Mouse (Mus musculus): ENCODE data around the gene Gm11639. TPM values are rescaled to one million over a fixed set of nuclear protein-coding genes. Genes with fewer than 3 reads are reported as not detected.
A peak's percentile ranks its signal among the peaks of the same experiment; 100 is the strongest.

Gm11639 gene
- under 1 TPM; 0.10 TPM for total RNA-seq (2021)
- long read RNA-seq, experiment 1, result 0 reads
- long read RNA-seq, experiment 2, partial matches to known transcripts, result 0 of 1 reads
- long read RNA-seq, experiment 2, other reads (novel, unspliced or antisense), result 1 of 1 reads

DNA sequence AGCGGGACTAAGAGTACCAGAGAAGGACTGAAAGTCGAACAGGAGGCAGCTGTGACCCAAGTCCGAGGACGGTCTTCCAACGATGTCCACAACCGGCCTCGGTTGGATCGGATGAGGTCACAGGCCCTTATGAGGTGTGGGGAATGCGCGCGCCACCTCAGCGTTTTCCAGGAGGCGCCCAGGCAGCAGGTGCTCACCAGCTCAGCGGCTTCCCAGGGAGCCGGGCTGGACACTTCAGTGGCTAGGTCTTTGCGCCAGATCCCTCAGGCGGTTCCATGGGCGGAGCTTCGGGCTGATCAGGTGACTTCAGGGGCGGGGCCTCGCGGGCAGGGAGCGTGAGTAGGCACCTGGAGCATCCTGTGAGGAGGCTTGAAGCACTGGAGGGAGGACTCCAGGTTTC lies at the start of gene Gm11639:
Gene Gm11639 (plus strand): TSS at position 160 of the 400 bp plus-strand sequence.
- no peak for DNase-seq (ENCODE audit: low spot score in 2 of 2)

DNA sequence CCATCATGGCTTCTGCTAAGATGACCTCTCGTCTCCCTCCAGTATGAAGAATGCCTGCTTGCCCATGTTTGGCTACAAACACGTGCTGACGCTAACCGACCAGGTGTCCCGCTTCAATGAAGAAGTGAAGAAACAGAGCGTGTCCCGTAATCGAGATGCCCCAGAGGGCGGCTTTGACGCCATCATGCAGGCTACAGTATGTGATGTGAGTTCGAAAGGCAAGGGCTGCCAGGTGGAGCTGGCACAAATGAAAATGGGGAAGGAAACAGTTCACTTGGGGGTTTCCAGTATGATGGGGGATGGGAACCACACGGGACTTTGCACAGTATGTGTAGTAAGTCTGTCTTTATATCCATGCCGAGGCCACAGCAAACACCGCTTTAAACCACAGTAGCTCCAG lies 48.5 kb upstream of the Gm11639 start:
- no peak for DNase-seq (ENCODE audit: low spot score in 2 of 2)

GRCm38 (mm10) chr11:104638006-104638405 lies 47.5 kb upstream of the Gm11639 start:
- no peak for DNase-seq (ENCODE audit: low spot score in 2 of 2)

DNA sequence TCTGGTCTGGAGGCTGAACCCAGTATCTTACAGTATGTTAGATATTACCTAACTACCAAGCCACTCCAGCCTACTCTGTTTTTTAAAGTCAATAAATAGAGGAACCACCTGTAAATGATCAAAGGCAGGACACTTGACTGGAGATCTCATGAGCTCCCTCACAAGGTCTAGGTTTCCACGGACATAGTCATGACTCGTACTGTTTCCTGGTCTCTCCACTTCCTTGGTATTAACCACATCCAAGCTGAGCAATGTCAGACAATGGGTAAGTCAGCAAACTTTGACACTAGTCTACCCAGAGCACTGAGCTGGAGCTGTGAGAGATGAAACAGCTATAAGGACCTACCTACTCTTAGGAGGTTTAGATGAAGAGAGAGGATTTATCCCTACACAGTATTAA lies 46.6 kb upstream of the Gm11639 start:
- no peak for DNase-seq (ENCODE audit: low spot score in 2 of 2)

- DNase-seq (ENCODE audit: low spot score in 2 of 2), result no peak
Observed at GRCm38 (mm10) chr11:104639634-104640033, 45.9 kb upstream of the Gm11639 start.

GRCm38 (mm10) chr11:104640894-104641293 lies 44.6 kb upstream of the Gm11639 start:
- DNase-seq (ENCODE audit: low spot score in 2 of 2), result no peak

GRCm38 (mm10) chr11:104643236-104643635 lies 42.3 kb upstream of the Gm11639 start:
- DNase-seq (ENCODE audit: low spot score in 2 of 2), result no peak

- DNase-seq (ENCODE audit: low spot score in 2 of 2), result no peak
Observed at GRCm38 (mm10) chr11:104645402-104645801, 40.1 kb upstream of the Gm11639 start.

DNA sequence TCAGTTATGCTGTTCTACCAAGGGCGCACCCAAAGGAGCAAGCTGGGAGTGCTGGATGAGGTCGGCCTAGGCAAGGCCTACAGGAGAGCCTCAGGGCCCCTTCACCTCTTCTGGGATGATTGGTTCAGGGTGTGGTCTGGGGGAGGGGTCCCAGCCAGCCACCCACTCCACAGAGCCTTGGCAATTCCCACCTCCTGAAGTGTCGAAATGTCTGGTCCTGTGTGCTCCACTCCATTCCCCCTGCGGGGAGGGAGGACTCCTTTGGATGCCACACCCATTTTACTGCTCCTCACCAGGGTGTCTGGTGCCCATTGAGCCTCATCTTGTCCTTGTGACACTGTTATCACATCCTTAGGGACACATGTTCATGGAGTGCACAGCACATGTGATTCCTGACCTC lies 39.3 kb upstream of the Gm11639 start:
- DNase-seq (ENCODE audit: low spot score in 2 of 2), result no peak

DNA sequence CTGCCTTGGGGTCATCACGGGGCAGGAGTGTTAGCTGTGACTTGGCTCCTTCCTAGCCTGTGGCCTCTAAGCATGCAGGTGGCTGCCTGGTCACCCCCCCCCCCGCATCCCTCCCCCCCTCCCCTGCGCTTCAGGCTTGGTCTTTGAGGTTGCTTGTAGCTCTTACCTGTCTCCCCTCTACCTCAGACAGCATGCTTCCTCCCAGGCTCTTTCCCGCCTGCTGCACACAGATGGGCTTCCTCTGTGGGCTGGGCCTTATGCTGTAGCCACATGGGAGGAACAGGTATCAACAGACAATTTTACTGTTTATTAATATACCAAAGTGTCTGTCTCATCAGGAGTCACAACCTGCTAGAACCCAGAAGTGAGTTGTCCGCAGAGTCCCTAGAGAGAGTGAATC lies 38.9 kb upstream of the Gm11639 start:
- no peak for DNase-seq (ENCODE audit: low spot score in 2 of 2)

DNA sequence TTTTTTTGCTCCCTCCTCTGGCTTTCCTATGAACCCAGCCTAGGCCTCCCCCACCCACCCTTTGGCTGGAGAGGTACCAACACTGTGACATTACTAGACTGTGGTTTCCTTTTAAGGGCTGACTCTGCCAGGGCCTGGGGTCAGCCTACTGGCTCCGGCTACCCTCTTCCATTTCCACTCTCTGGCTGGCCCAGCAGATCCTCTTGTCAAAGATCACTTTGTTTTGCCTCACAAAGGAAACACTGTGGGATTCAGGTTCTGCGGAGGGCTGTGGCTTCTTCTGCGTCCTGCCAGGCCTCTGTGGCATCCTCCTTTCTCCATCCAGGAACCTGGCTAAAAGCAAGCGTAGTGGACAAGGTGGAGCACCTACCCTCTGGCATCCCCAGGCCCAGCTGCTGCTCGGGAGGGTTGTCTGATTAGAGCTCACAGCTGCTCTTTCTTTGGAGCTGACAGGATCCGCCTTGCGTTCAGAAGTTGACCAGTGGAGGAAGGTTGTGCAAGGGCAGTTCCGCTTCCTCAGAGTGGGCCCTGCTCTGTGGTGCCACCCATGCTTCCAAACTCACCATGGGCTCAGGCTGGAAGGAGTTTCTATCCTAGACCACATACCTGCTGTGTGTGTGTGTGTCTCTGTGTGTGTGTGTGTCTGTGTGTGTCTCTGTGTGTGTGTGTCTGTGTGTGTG lies 38.2 kb upstream of the Gm11639 start:
- DNase-seq (ENCODE audit: low spot score in 2 of 2), result no peak

DNA sequence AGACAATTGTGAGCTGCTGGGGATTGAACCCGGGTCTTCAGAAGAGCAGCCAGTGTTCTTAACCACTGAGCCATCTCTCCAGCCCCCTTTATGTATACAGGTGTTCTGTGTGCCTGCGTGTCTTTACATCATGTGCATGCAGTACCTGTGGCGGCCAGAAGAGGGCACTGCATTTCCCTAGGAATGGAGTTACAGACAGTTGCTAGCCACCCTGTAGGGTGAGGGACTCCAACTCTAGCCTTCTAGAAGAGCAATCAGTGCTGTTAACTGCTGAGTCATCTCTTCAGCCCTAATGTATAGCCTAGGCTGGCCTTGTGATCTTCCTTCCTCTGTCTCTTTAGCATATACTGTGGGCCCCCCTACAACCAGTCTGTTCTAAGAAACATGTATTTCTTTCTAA lies 36.9 kb upstream of the Gm11639 start:
- peak in 1 of 2 experiments; percentile 24 for DNase-seq (ENCODE audit: low spot score in 2 of 2)

- no peak for DNase-seq (ENCODE audit: low spot score in 2 of 2)
Observed at GRCm38 (mm10) chr11:104660599-104660998, 24.9 kb upstream of the Gm11639 start.

DNA sequence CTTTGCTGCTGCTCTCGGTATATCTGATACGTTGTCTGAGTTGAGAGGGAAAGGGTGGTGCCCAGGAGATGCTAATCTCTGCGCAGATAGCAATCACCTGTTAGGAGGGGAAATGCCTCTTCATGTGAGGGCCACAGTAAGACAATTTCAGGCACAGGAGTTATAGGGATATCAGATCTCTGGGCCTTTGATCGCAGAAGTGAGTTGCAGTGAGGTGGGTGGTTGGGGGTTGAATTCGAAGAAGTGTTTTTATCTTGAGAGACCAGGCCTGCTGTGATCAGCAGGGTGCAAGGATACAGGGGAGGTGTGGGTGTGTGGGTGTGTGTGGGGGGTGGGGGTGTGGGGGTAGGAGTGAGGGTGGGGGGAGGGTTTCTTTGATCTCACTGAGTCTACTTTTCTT lies 24.4 kb upstream of the Gm11639 start:
- DNase-seq (ENCODE audit: low spot score in 2 of 2), result no peak

- no peak for DNase-seq (ENCODE audit: low spot score in 2 of 2)
Observed at GRCm38 (mm10) chr11:104661531-104662205, 23.8 kb upstream of the Gm11639 start.

DNA sequence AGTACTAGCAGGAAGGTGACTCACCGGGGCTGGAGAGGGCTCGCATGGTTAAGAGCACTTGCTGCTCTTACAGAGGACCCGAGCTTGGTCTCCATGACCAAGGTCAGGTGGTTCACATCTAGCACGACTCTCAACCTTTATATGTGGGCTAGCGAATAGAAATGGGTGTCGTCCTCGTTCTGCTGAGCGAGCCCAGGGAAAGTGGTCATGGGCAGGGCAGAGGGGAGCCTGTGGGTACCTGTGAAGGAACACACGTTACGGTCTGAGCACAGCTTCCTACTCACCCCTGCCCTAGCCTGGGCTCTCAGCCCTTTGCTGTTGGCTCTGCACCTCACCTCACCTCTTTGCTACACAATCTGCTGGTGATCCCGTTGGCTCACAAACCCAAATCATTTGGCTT lies 22.9 kb upstream of the Gm11639 start:
- DNase-seq (ENCODE audit: low spot score in 2 of 2), result no peak

DNA sequence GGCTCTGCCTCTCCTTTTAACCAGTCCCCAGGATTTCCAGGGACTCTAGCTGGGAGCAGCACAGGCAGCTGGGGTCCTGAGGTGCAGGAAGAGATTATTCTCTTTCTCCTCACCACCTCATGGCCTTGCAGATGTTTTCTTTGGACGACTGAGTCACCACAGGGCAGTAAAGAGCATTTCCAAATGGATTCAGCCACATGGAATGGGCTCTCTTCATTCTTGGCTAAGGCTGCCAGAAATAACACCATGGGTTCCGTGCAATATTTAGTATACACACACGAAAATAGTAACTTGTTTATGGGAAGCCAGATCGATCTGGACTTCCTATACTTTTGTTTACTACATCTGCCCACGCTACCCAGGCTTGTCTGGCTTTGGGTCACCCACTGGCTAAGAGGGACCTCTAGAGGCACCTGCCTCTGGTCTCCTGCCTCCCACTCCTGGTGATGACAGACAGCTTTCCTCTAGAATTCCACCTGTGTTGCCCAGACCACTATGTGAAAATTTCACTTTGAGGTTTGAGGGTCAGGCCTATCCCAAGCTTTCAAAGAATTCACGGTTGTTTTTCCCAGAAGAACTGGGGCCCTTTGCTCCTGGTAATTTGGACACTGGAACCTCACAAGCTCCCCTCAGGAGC lies 22.1 kb upstream of the Gm11639 start:
- DNase-seq (ENCODE audit: low spot score in 2 of 2), result no peak

DNA sequence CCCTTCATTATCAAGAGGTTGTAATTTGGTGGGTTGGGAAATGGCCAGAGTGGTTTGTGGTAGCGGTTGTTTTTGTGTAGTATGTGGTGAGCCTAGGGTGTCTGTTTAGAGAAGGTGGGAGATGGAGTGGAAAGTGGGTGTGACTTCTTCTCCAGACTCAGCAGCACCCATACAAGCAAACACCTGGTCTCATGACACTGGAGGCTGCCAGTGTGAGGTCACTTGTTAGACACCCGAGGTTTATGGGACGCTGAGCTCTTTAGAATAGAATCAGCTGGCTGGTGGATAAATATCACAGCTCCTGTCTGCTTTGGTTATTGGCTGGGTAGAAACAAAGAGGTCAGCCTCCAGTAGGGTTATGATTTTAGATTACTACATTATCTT lies 21.6 kb upstream of the Gm11639 start:
- DNase-seq (ENCODE audit: low spot score in 2 of 2), result no peak

- no peak for DNase-seq (ENCODE audit: low spot score in 2 of 2)
Observed at GRCm38 (mm10) chr11:104664441-104664840, 21.1 kb upstream of the Gm11639 start.

DNA sequence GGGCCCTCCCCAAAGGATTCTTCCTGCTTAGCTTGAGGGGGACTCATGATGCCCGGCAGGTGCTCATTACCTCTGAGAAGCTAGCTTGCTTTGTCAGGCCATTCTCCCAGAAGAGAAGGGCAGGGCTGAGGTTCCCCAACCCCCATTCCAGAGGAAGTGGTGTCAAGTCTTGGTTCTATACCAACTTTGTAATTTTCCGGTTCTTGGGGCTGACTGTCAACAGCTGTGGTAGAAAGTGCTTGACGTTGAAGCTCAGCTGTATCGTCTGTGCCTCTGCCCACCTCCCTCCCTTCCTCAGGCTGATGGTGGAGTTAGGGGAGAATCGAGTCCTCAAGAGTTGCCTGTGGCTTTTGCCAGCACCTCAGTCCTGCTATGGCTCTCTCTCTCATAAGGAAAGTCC lies 18.1 kb upstream of the Gm11639 start:
- no peak for DNase-seq (ENCODE audit: low spot score in 2 of 2)

DNA sequence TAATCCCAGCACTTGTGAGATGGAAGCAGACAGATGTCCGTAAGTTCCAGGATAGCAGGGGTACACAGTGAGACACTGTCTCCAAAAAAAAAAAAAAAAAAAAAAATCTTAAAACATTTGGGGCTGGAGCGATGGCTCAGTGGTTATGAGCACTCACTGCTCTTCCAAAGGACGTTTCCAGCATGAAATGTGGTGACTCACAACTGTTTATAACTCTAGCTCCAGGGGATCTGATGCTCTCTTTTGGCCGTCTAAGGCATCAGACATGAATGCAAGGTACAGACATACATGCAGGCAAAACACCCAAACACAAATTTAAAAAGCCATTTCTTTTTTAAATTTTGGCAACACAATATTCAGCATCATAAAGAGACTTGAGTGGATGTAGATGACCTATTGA lies 12.1 kb upstream of the Gm11639 start:
- no peak for DNase-seq (ENCODE audit: low spot score in 2 of 2)

GRCm38 (mm10) chr11:104674768-104675167 lies 10.7 kb upstream of the Gm11639 start:
- no peak for DNase-seq (ENCODE audit: low spot score in 2 of 2)

Data from gastrocnemius, postnatal 4 days (tissue).